Mouse (Mus musculus) liver, adult 2 months (tissue): ENCODE results near the gene Rsu1.

Experiments used
- CTCF ChIP-seq: fragments of 200-500 bp; IDR thresholded peaks from 2 replicates; pipeline ENCODE4 v1.5.1; 2011; ENCODE audit warnings: low read depth, low read length, control low read depth
- POLR2A ChIP-seq: fragments of 200-500 bp; IDR thresholded peaks from 2 replicates; pipeline ENCODE4 v1.6.1; 2011; ENCODE audit warnings: low read length, control low read depth; ENCODE audit not compliant: insufficient read depth; ENCODE audit errors: extremely low read depth

GRCm38 (mm10) chr2:13258606-13259005, 12.6 kb downstream of the Rsu1 start:
- TF ChIP-seq CTCF = no peak
- TF ChIP-seq POLR2A = no peak
